Mouse (Mus musculus) neural tube, embryonic 13.5 days (tissue): ENCODE data around the gene Ccdc24. TPM values are rescaled to one million over a fixed set of nuclear protein-coding genes. Genes with fewer than 3 reads are reported as not detected.

Experiments
- polyA plus RNA-seq: library from polyadenylated mRNA; unstranded; fragments of >200 nt; fragmentation: Nextera tagmentation; extraction: Ambion mirVana; gene quantifications from 2 replicates; pipeline ENCODE4 v1.2.1, GENCODE M21; 2015

Ccdc24 gene
- polyA plus RNA-seq, 1 experiment from 2014 or later = 2.5 TPM

Other genes with a start within 250 kb of the Ccdc24 start
- gene Dmap1, start 190.3 kb downstream of the Ccdc24 start, polyA plus RNA-seq = 67.3 and 70.8 TPM in 2 replicates
- not detected in 2 replicates for gene Gm12845, start 148.1 kb downstream of the Ccdc24 start, polyA plus RNA-seq
- not detected in 2 replicates for gene Klf17, start 106.9 kb downstream of the Ccdc24 start, polyA plus RNA-seq
- 29.1 and 31.1 TPM in 2 replicates for gene Slc6a9, start 38.1 kb downstream of the Ccdc24 start, polyA plus RNA-seq
- gene B4galt2, start 10.9 kb upstream of the Ccdc24 start, polyA plus RNA-seq = 43.7 and 45.5 TPM in 2 replicates
- gene Atp6v0b, start 14.8 kb upstream of the Ccdc24 start, polyA plus RNA-seq = 442 and 475 TPM in 2 replicates
- gene Dph2, start 19.5 kb upstream of the Ccdc24 start, polyA plus RNA-seq = 21.3 and 22.0 TPM in 2 replicates
- gene Ipo13, start 42.4 kb upstream of the Ccdc24 start, polyA plus RNA-seq = 64.9 and 65.3 TPM in 2 replicates
- 1.0 and 1.5 TPM in 2 replicates for gene Artn, start 57.2 kb upstream of the Ccdc24 start, polyA plus RNA-seq